Mouse (Mus musculus): ENCODE results near the gene Cct4. TPM values are rescaled to one million over a fixed set of nuclear protein-coding genes. Genes with fewer than 3 reads are reported as not detected.

Gene Cct4
- polyA plus RNA-seq, 1 experiment from 2014 or later: 288 TPM

- peaks cover 15% of the 10 kb centered on the region for H3K36me3 ChIP-seq (ENCODE audit: control insufficient read depth, insufficient read depth, low read length)
- H3K4me1 ChIP-seq (ENCODE audit: control insufficient read depth, insufficient read depth, low read length): no peaks in the 10 kb centered on the region
- H3K27me3 ChIP-seq (ENCODE audit: control insufficient read depth, insufficient read depth, low read length): no peaks in the 10 kb centered on the region
- H3K4me2 ChIP-seq (replicated peaks; ENCODE audit: low read depth, low read length): peak overlapping the region; percentile 75
- ATAC-seq (ENCODE audit: insufficient number of reproducible peaks, insufficient read depth, low FRiP score, low read depth): peak; percentile 91
- under 1% methylated on average over 40 of the region's 40 CpGs for WGBS
- peak overlapping the region; percentile 49 for H3K4me3 ChIP-seq (ENCODE audit: low read depth, low read length)
- peak overlapping the region; percentile 79 for H3K27ac ChIP-seq (ENCODE audit: low read length)
- H3K9me3 ChIP-seq (ENCODE audit: control insufficient read depth, low read depth, low read length): no peaks in the 10 kb centered on the region
- H3K9ac ChIP-seq (replicated peaks; ENCODE audit: low read depth, low read length): peak overlapping the region; percentile 50
Measured at GRCm38 (mm10) chr11:23008181-23008823, 18.0 kb downstream of the Cct4 start.

GRCm38 (mm10) chr11:23008824-23009200 is 18.5 kb downstream of the Cct4 start:
- 13% methylated on average over 4 of the region's 4 CpGs for WGBS
- Histone ChIP-seq H3K9me3 (ENCODE audit: control insufficient read depth, low read depth, low read length) (no peaks in the 10 kb centered on the region), H3K4me1 (ENCODE audit: control insufficient read depth, insufficient read depth, low read length) (no peaks in the 10 kb centered on the region), H3K4me2 (replicated peaks; ENCODE audit: low read depth, low read length) (peak overlapping the region; percentile 75), H3K27me3 (ENCODE audit: control insufficient read depth, insufficient read depth, low read length) (no peaks in the 10 kb centered on the region), H3K9ac (replicated peaks; ENCODE audit: low read depth, low read length) (0 out of 2 replicates have a peak overlapping the region, but pooled peaks have one; percentile 50), H3K4me3 (ENCODE audit: low read depth, low read length) (peak overlapping the region; percentile 49), H3K27ac (ENCODE audit: low read length) (no peak overlapping the region), H3K36me3 (ENCODE audit: control insufficient read depth, insufficient read depth, low read length) (peaks cover 9% of the 10 kb centered on the region)
- no peak for ATAC-seq (ENCODE audit: insufficient number of reproducible peaks, insufficient read depth, low FRiP score, low read depth)

GRCm38 (mm10) chr11:23013096-23013495 is 22.8 kb downstream of the Cct4 start:
- H3K27ac ChIP-seq (ENCODE audit: low read length): peak overlapping the region; percentile 55
- no peaks in the 10 kb centered on the region for H3K36me3 ChIP-seq (ENCODE audit: control insufficient read depth, insufficient read depth, low read length)
- H3K4me1 ChIP-seq (ENCODE audit: control insufficient read depth, insufficient read depth, low read length): no peaks in the 10 kb centered on the region
- H3K9me3 ChIP-seq (ENCODE audit: control insufficient read depth, low read depth, low read length): no peaks in the 10 kb centered on the region
- no peak overlapping the region for H3K4me3 ChIP-seq (ENCODE audit: low read depth, low read length)
- H3K9ac ChIP-seq (replicated peaks; ENCODE audit: low read depth, low read length): no peak overlapping the region
- 46% methylated on average over 1 of the region's 1 CpGs for WGBS
- no peak overlapping the region for H3K4me2 ChIP-seq (replicated peaks; ENCODE audit: low read depth, low read length)
- no peaks in the 10 kb centered on the region for H3K27me3 ChIP-seq (ENCODE audit: control insufficient read depth, insufficient read depth, low read length)
- no peak for ATAC-seq (ENCODE audit: insufficient number of reproducible peaks, insufficient read depth, low FRiP score, low read depth)

- peak overlapping the region; percentile 55 for H3K27ac ChIP-seq (ENCODE audit: low read length)
- no peaks in the 10 kb centered on the region for H3K36me3 ChIP-seq (ENCODE audit: control insufficient read depth, insufficient read depth, low read length)
- peak; percentile 12; the same call in 1 of the 2 replicates for ATAC-seq (ENCODE audit: insufficient number of reproducible peaks, insufficient read depth, low FRiP score, low read depth)
- WGBS: 82% methylated on average over 4 of the region's 4 CpGs
- H3K4me2 ChIP-seq (replicated peaks; ENCODE audit: low read depth, low read length): no peak overlapping the region
- no peak overlapping the region for H3K4me3 ChIP-seq (ENCODE audit: low read depth, low read length)
- H3K27me3 ChIP-seq (ENCODE audit: control insufficient read depth, insufficient read depth, low read length): no peaks in the 10 kb centered on the region
- no peaks in the 10 kb centered on the region for H3K9me3 ChIP-seq (ENCODE audit: control insufficient read depth, low read depth, low read length)
- no peak overlapping the region for H3K9ac ChIP-seq (replicated peaks; ENCODE audit: low read depth, low read length)
- no peaks in the 10 kb centered on the region for H3K4me1 ChIP-seq (ENCODE audit: control insufficient read depth, insufficient read depth, low read length)
Measured at GRCm38 (mm10) chr11:23013580-23014294, 23.4 kb downstream of the Cct4 start.

GRCm38 (mm10) chr11:23014996-23015395 is 24.7 kb downstream of the Cct4 start:
- H3K9me3 ChIP-seq (ENCODE audit: control insufficient read depth, low read depth, low read length): no peaks in the 10 kb centered on the region
- 70% methylated on average over 6 of the region's 6 CpGs for WGBS
- H3K27ac ChIP-seq (ENCODE audit: low read length): no peak overlapping the region
- no peaks in the 10 kb centered on the region for H3K4me1 ChIP-seq (ENCODE audit: control insufficient read depth, insufficient read depth, low read length)
- H3K4me3 ChIP-seq (ENCODE audit: low read depth, low read length): no peak overlapping the region
- H3K4me2 ChIP-seq (replicated peaks; ENCODE audit: low read depth, low read length): no peak overlapping the region
- H3K36me3 ChIP-seq (ENCODE audit: control insufficient read depth, insufficient read depth, low read length): no peaks in the 10 kb centered on the region
- H3K27me3 ChIP-seq (ENCODE audit: control insufficient read depth, insufficient read depth, low read length): no peaks in the 10 kb centered on the region
- no peak for ATAC-seq (ENCODE audit: insufficient number of reproducible peaks, insufficient read depth, low FRiP score, low read depth)
- H3K9ac ChIP-seq (replicated peaks; ENCODE audit: low read depth, low read length): no peak overlapping the region

GRCm38 (mm10) chr11:23017943-23018342 is 27.6 kb downstream of the Cct4 start:
- no peaks in the 10 kb centered on the region for H3K36me3 ChIP-seq (ENCODE audit: control insufficient read depth, insufficient read depth, low read length)
- no peak overlapping the region for H3K9ac ChIP-seq (replicated peaks; ENCODE audit: low read depth, low read length)
- no peak overlapping the region for H3K4me2 ChIP-seq (replicated peaks; ENCODE audit: low read depth, low read length)
- H3K4me1 ChIP-seq (ENCODE audit: control insufficient read depth, insufficient read depth, low read length): no peaks in the 10 kb centered on the region
- no peak for ATAC-seq (ENCODE audit: insufficient number of reproducible peaks, insufficient read depth, low FRiP score, low read depth)
- 90% methylated on average over 4 of the region's 4 CpGs for WGBS
- no peaks in the 10 kb centered on the region for H3K9me3 ChIP-seq (ENCODE audit: control insufficient read depth, low read depth, low read length)
- no peaks in the 10 kb centered on the region for H3K27me3 ChIP-seq (ENCODE audit: control insufficient read depth, insufficient read depth, low read length)
- no peak overlapping the region for H3K4me3 ChIP-seq (ENCODE audit: low read depth, low read length)
- no peak overlapping the region for H3K27ac ChIP-seq (ENCODE audit: low read length)

- Histone ChIP-seq H3K27me3 (ENCODE audit: control insufficient read depth, insufficient read depth, low read length) (no peaks in the 10 kb centered on the region), H3K27ac (ENCODE audit: low read length) (no peak overlapping the region), H3K4me1 (ENCODE audit: control insufficient read depth, insufficient read depth, low read length) (no peaks in the 10 kb centered on the region), H3K4me3 (ENCODE audit: low read depth, low read length) (no peak overlapping the region), H3K9me3 (ENCODE audit: control insufficient read depth, low read depth, low read length) (no peaks in the 10 kb centered on the region), H3K9ac (replicated peaks; ENCODE audit: low read depth, low read length) (no peak overlapping the region), H3K4me2 (replicated peaks; ENCODE audit: low read depth, low read length) (no peak overlapping the region), H3K36me3 (ENCODE audit: control insufficient read depth, insufficient read depth, low read length) (no peaks in the 10 kb centered on the region)
- WGBS: 75% methylated on average over 24 of the region's 24 CpGs
- ATAC-seq (ENCODE audit: insufficient number of reproducible peaks, insufficient read depth, low FRiP score, low read depth): no peak
Measured at GRCm38 (mm10) chr11:23020116-23020770, 29.9 kb downstream of the Cct4 start.

- Histone ChIP-seq H3K9me3 (ENCODE audit: control insufficient read depth, low read depth, low read length) (no peaks in the 10 kb centered on the region), H3K9ac (replicated peaks; ENCODE audit: low read depth, low read length) (no peak overlapping the region), H3K27ac (ENCODE audit: low read length) (no peak overlapping the region), H3K4me1 (ENCODE audit: control insufficient read depth, insufficient read depth, low read length) (no peaks in the 10 kb centered on the region), H3K4me2 (replicated peaks; ENCODE audit: low read depth, low read length) (no peak overlapping the region), H3K36me3 (ENCODE audit: control insufficient read depth, insufficient read depth, low read length) (no peaks in the 10 kb centered on the region), H3K27me3 (ENCODE audit: control insufficient read depth, insufficient read depth, low read length) (no peaks in the 10 kb centered on the region), H3K4me3 (ENCODE audit: low read depth, low read length) (no peak overlapping the region)
- WGBS: 93% methylated on average over 14 of the region's 14 CpGs
- no peak for ATAC-seq (ENCODE audit: insufficient number of reproducible peaks, insufficient read depth, low FRiP score, low read depth)
Measured at GRCm38 (mm10) chr11:23020841-23021240, 30.5 kb downstream of the Cct4 start.
